Mouse (Mus musculus) megakaryocyte-erythroid progenitor cell, adult 5-6 weeks (primary cell): Measurements from ENCODE around the gene H2-Q6. TPM values are rescaled to one million over a fixed set of nuclear protein-coding genes. Genes with fewer than 3 reads are reported as not detected.

Source experiments
- total RNA-seq, 2 experiments: library from RNA; stranded (forward) in 1 of 2; stranded (reverse) in 1 of 2; fragments of 200-1000, 215-1000 nt in 1 of 2; fragments of >200 nt in 1 of 2; fragmentation: Nextera tagmentation in 1 of 2; gene quantifications; 2 replicates each; pipeline ENCODE4 v1.2.3; 2014 to 2017

The H2-Q6 gene
- total RNA-seq, 2 experiments from 2014 or later = 52.5 to 91.9 TPM

Other genes starting within 250 kb of the H2-Q6 start
- not detected in 2 replicates for gene Aif1, start 248.8 kb upstream of the H2-Q6 start, total RNA-seq (2014; fragmentation: Nextera tagmentation)
- gene Aif1, start 248.8 kb upstream of the H2-Q6 start, total RNA-seq (2017) = 7.4 TPM in 1 of 2 replicates, not detected in the other
- not detected in 2 replicates for gene Lst1, start 236.4 kb upstream of the H2-Q6 start, total RNA-seq (2014; fragmentation: Nextera tagmentation)
- gene Lst1, start 236.4 kb upstream of the H2-Q6 start, total RNA-seq (2017) = 15.8 TPM in 1 of 2 replicates, not detected in the other
- gene Ltb, start 230.4 kb upstream of the H2-Q6 start, total RNA-seq (2014; fragmentation: Nextera tagmentation) = 5.5 and 12.6 TPM in 2 replicates
- gene Ltb, start 230.4 kb upstream of the H2-Q6 start, total RNA-seq (2017) = 1.3 TPM in 1 of 2 replicates, not detected in the other
- 1.8 TPM in 1 of 2 replicates, not detected in the other for gene Tnf, start 222.8 kb upstream of the H2-Q6 start, total RNA-seq (2014; fragmentation: Nextera tagmentation)
- gene Tnf, start 222.8 kb upstream of the H2-Q6 start, total RNA-seq (2017) = 0.88 and 7.7 TPM in 2 replicates
- gene Lta, start 219.5 kb upstream of the H2-Q6 start, total RNA-seq (2014; fragmentation: Nextera tagmentation) = 0.45 TPM in 1 of 2 replicates, not detected in the other
- gene Lta, start 219.5 kb upstream of the H2-Q6 start, total RNA-seq (2017) = not detected in 2 replicates
- not detected in 2 replicates for gene Gm16181, start 204.0 kb upstream of the H2-Q6 start, total RNA-seq (2014; fragmentation: Nextera tagmentation)
- not detected in 2 replicates for gene Gm16181, start 204.0 kb upstream of the H2-Q6 start, total RNA-seq (2017)
- 4.5 and 8.0 TPM in 2 replicates for gene Atp6v1g2, start 191.2 kb upstream of the H2-Q6 start, total RNA-seq (2014; fragmentation: Nextera tagmentation)
- 0.99 and 2.2 TPM in 2 replicates for gene Atp6v1g2, start 191.2 kb upstream of the H2-Q6 start, total RNA-seq (2017)
- 8.8 and 10.1 TPM in 2 replicates for gene Nfkbil1, start 189.1 kb upstream of the H2-Q6 start, total RNA-seq (2014; fragmentation: Nextera tagmentation)
- gene Nfkbil1, start 189.1 kb upstream of the H2-Q6 start, total RNA-seq (2017) = 3.5 and 10.1 TPM in 2 replicates
- gene Ddx39b, start 183.1 kb upstream of the H2-Q6 start, total RNA-seq (2014; fragmentation: Nextera tagmentation) = 488 and 550 TPM in 2 replicates
- 211 and 221 TPM in 2 replicates for gene Ddx39b, start 183.1 kb upstream of the H2-Q6 start, total RNA-seq (2017)
- gene H2-D1, start 162.1 kb upstream of the H2-Q6 start, total RNA-seq (2014; fragmentation: Nextera tagmentation) = 237 and 344 TPM in 2 replicates
- gene H2-D1, start 162.1 kb upstream of the H2-Q6 start, total RNA-seq (2017) = 289 and 334 TPM in 2 replicates
- gene H2-Q1, start 104.4 kb upstream of the H2-Q6 start, total RNA-seq (2014; fragmentation: Nextera tagmentation) = not detected in 2 replicates
- not detected in 2 replicates for gene H2-Q1, start 104.4 kb upstream of the H2-Q6 start, total RNA-seq (2017)
- gene H2-Q2, start 82.6 kb upstream of the H2-Q6 start, total RNA-seq (2014; fragmentation: Nextera tagmentation) = not detected in 2 replicates
- not detected in 2 replicates for gene H2-Q2, start 82.6 kb upstream of the H2-Q6 start, total RNA-seq (2017)
- gene H2-Q4, start 45.2 kb upstream of the H2-Q6 start, total RNA-seq (2014; fragmentation: Nextera tagmentation) = 25.7 and 26.1 TPM in 2 replicates
- 19.4 and 44.3 TPM in 2 replicates for gene H2-Q4, start 45.2 kb upstream of the H2-Q6 start, total RNA-seq (2017)
- gene H2-Q7, start 14.3 kb downstream of the H2-Q6 start, total RNA-seq (2014; fragmentation: Nextera tagmentation) = 135 and 179 TPM in 2 replicates
- 47.7 and 71.0 TPM in 2 replicates for gene H2-Q7, start 14.3 kb downstream of the H2-Q6 start, total RNA-seq (2017)
- gene H2-Q10, start 45.2 kb downstream of the H2-Q6 start, total RNA-seq (2014; fragmentation: Nextera tagmentation) = 0.98 and 2.2 TPM in 2 replicates
- 0.23 and 0.28 TPM in 2 replicates for gene H2-Q10, start 45.2 kb downstream of the H2-Q6 start, total RNA-seq (2017)
- 0.50 TPM in 1 of 2 replicates, not detected in the other for gene Pou5f1, start 81.2 kb downstream of the H2-Q6 start, total RNA-seq (2014; fragmentation: Nextera tagmentation)
- 0.38 TPM in 1 of 2 replicates, not detected in the other for gene Pou5f1, start 81.2 kb downstream of the H2-Q6 start, total RNA-seq (2017)
- gene Tcf19, start 92.0 kb downstream of the H2-Q6 start, total RNA-seq (2014; fragmentation: Nextera tagmentation) = 18.8 and 27.5 TPM in 2 replicates
- gene Tcf19, start 92.0 kb downstream of the H2-Q6 start, total RNA-seq (2017) = 4.7 and 8.1 TPM in 2 replicates
- gene Cchcr1, start 92.2 kb downstream of the H2-Q6 start, total RNA-seq (2014; fragmentation: Nextera tagmentation) = 9.3 and 24.6 TPM in 2 replicates
- gene Cchcr1, start 92.2 kb downstream of the H2-Q6 start, total RNA-seq (2017) = 11.6 and 13.3 TPM in 2 replicates
- gene Psors1c2, start 108.4 kb downstream of the H2-Q6 start, total RNA-seq (2014; fragmentation: Nextera tagmentation) = not detected in 2 replicates
- gene Psors1c2, start 108.4 kb downstream of the H2-Q6 start, total RNA-seq (2017) = not detected in 2 replicates
- not detected in 2 replicates for gene Cdsn, start 127.3 kb downstream of the H2-Q6 start, total RNA-seq (2014; fragmentation: Nextera tagmentation)
- not detected in 2 replicates for gene Cdsn, start 127.3 kb downstream of the H2-Q6 start, total RNA-seq (2017)
- not detected in 2 replicates for gene 2300002M23Rik, start 142.6 kb downstream of the H2-Q6 start, total RNA-seq (2014; fragmentation: Nextera tagmentation)
- not detected in 2 replicates for gene 2300002M23Rik, start 142.6 kb downstream of the H2-Q6 start, total RNA-seq (2017)
- gene Sfta2, start 176.7 kb downstream of the H2-Q6 start, total RNA-seq (2014; fragmentation: Nextera tagmentation) = not detected in 2 replicates
- gene Sfta2, start 176.7 kb downstream of the H2-Q6 start, total RNA-seq (2017) = not detected in 2 replicates
- not detected in 2 replicates for gene Gm9573, start 201.8 kb downstream of the H2-Q6 start, total RNA-seq (2014; fragmentation: Nextera tagmentation)
- gene Gm9573, start 201.8 kb downstream of the H2-Q6 start, total RNA-seq (2017) = not detected in 2 replicates
- gene Mucl3, start 218.8 kb downstream of the H2-Q6 start, total RNA-seq (2014; fragmentation: Nextera tagmentation) = not detected in 2 replicates
- not detected in 2 replicates for gene Mucl3, start 218.8 kb downstream of the H2-Q6 start, total RNA-seq (2017)
- 32.5 and 44.2 TPM in 2 replicates for gene Vars2, start 242.7 kb downstream of the H2-Q6 start, total RNA-seq (2014; fragmentation: Nextera tagmentation)
- 8.3 and 19.1 TPM in 2 replicates for gene Vars2, start 242.7 kb downstream of the H2-Q6 start, total RNA-seq (2017)
- gene Gtf2h4, start 248.9 kb downstream of the H2-Q6 start, total RNA-seq (2014; fragmentation: Nextera tagmentation) = 30.3 and 52.4 TPM in 2 replicates
- 35.0 and 40.6 TPM in 2 replicates for gene Gtf2h4, start 248.9 kb downstream of the H2-Q6 start, total RNA-seq (2017)